Mouse (Mus musculus) gastrocnemius, postnatal 10 days (tissue): Measurements from ENCODE around the gene Hist2h4. TPM values are rescaled to one million over a fixed set of nuclear protein-coding genes. Genes with fewer than 3 reads are reported as not detected.

Experiments used
- DNase-seq: peaks from one replicate; pipeline ENCODE4 v3.0.0; 2021; ENCODE audit warnings: mixed read lengths
- total RNA-seq, 2 experiments: library from RNA; stranded (reverse); gene quantifications; 2 replicates each; pipeline ENCODE4 v1.2.3; 2021

The Hist2h4 gene
- total RNA-seq, 2 experiments from 2014 or later: 40.0 to 46.5 TPM

- DNase-seq: peak; percentile 80
Measured at GRCm38 (mm10) chr3:96245003-96245886, 17.9 kb downstream of the Hist2h4 start, which contains the start of gene Hist2h2aa1. Gene Hist2h2aa1, plus strand, starts transcription at chr3:96245497.

- DNase-seq: no peak
Measured at GRCm38 (mm10) chr3:96243921-96244572, 19.1 kb downstream of the Hist2h4 start.

GRCm38 (mm10) chr3:96240799-96241197 is 22.3 kb downstream of the Hist2h4 start:
- no peak for DNase-seq

GRCm38 (mm10) chr3:96239949-96240798 is 22.9 kb downstream of the Hist2h4 start, which contains the start of gene Hist2h2aa2:
Gene Hist2h2aa2, minus strand, starts transcription at chr3:96240276.
- DNase-seq: peak; percentile 88

GRCm38 (mm10) chr3:96238954-96239793 is 23.9 kb downstream of the Hist2h4 start, which contains the start of gene Hist2h3c2:
Gene Hist2h3c2, minus strand, starts transcription at chr3:96239127.
- DNase-seq: peak; percentile 27

GRCm38 (mm10) chr3:96237904-96238511 is 25.1 kb downstream of the Hist2h4 start:
- no peak for DNase-seq

- DNase-seq: no peak
Measured at GRCm38 (mm10) chr3:96237335-96237903, 25.7 kb downstream of the Hist2h4 start.

- DNase-seq: no peak
Measured at GRCm38 (mm10) chr3:96236834-96237334, 26.2 kb downstream of the Hist2h4 start.

- DNase-seq: no peak
Measured at GRCm38 (mm10) chr3:96235836-96236235, 27.3 kb downstream of the Hist2h4 start.

GRCm38 (mm10) chr3:96234914-96235313 is 28.2 kb downstream of the Hist2h4 start:
- DNase-seq: no peak

GRCm38 (mm10) chr3:96231758-96232120 is 31.4 kb downstream of the Hist2h4 start:
- no peak for DNase-seq

GRCm38 (mm10) chr3:96230910-96231757 is 32.0 kb downstream of the Hist2h4 start:
- DNase-seq: no peak

- DNase-seq: no peak
Measured at GRCm38 (mm10) chr3:96230404-96230803, 32.7 kb downstream of the Hist2h4 start.

GRCm38 (mm10) chr3:96228828-96229227 is 34.3 kb downstream of the Hist2h4 start:
- DNase-seq: no peak

GRCm38 (mm10) chr3:96226695-96227648 is 36.1 kb downstream of the Hist2h4 start:
- no peak for DNase-seq

GRCm38 (mm10) chr3:96225421-96225820 is 37.7 kb downstream of the Hist2h4 start:
- no peak for DNase-seq

- no peak for DNase-seq
Measured at GRCm38 (mm10) chr3:96222774-96223173, 40.3 kb downstream of the Hist2h4 start.

- no peak for DNase-seq
Measured at GRCm38 (mm10) chr3:96221640-96222038, 41.5 kb downstream of the Hist2h4 start.
